Mouse (Mus musculus) NIH3T3 (cell line): ENCODE measurements around the gene Car10.

ENCODE experiments used
- DNase-seq: peaks from one replicate; pipeline ENCODE4 v3.0.0-alpha.2; 2012; ENCODE audit warnings: low read depth

Gene Car10

DNA sequence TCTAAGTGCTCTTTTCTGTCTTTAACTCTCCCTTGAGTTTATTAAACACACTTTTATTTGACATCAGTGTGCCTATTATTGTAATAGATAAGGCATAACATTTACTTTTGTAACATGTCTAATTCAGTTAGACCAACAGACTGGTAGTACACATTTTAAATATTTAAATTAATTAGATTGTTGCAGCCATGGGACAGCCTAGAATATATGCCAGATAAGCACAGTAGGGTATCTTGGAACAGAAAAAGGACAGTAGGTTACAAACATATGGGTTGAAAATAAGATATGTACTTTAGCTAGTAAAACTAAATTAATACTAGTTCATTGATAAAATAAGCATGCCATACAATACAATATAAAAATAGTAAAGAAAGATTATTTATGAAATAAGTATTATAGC lies 74.6 kb downstream of the Car10 start:
- no peak for DNase-seq

DNA sequence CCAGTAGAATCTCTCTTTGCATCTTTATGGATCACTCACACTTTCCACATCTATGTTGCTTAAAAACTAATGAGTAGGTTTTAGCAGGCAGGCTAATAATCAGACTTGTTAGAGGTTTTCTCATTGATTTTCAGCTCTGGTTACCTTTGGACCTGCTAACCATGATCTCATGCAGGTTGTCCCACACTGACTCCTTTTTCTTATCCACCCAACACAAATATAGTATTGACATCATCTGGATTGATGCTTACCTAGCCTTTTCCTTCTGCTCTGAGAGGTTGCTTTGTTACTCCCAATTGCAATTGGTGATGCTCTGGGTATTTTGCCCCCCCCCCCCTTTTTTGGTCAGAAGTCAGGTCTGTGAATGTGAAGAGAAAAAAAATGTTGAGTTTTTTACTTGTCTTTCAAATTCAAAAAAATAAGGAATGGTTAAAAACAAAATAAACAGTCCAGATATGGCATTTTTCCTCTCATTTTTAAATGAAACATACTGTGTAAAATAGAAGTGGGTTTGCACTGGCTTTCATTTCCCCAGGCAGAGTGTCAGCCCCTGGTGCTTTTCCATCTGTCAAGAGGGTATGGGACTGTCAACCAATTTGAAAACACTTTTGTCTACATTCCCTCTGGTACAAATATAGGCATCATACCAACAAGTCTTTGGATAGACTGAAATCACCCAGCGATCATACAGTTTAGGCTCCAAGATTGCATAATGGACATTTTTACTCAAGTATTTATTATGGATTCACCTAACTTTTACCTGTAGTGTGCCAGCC lies 75.9 kb downstream of the Car10 start:
- no peak for DNase-seq

- DNase-seq, result no peak
Observed at GRCm38 (mm10) chr11:93185477-93185876, 87.6 kb downstream of the Car10 start.

DNA sequence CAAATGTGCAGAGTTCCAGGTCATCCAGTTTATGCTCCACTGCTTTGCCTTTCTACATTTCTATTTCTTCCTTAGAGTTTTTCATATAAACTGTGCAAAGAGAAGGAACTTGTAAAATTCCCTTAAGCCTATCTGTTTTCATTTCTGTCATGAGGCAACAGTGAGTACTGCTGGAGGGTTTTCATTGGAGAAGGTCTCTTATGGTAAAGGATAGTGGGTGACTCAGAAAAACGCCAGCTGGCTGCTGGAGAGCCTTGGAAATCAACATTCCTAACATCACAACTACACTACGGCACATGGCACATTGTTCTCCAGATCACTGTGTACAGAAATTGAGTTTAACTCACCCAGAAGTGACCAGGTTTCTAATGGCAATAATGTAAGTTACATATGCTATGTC lies 88.3 kb downstream of the Car10 start:
- DNase-seq, result no peak

DNA sequence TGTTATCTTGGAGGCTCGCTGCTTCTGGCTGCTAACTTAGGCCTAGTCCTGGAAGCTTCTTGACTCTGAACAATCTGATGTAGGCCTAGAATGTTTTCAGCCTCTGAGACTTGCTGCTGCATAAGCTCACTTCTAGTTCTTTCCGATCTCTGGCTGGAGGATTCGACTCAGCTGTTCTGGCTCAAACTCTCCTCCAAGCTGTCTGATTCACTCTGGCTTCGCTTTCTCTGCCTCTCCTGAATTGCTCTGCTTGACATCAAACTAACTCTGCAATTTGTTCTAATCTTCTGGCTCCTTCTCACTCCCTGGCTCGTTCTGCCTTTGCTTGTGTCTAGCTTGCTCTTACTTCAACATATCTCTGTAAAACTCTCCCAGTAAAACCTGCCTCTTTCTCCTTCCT lies 90.8 kb downstream of the Car10 start:
- DNase-seq, result no peak

DNA sequence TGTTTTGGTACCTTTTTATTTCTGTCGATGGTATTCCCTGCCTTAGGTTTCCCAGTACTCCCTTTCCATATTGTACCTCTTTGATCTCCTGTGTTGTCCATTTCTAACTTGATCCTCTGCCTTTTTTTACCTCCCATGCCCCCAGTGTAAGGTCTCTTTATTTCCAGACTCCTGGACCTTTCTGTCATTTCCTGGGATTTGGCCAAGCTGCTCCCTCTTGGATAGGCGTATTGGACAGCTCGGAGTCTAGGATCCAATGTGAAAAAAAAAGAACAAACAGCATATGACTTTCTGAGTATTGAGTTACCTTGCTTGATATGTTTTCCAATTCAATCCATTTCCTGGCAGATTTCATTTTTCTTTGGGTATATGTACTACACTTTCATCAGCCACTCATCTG lies 102.2 kb downstream of the Car10 start:
- DNase-seq, result no peak

- peak; percentile 3 for DNase-seq
Observed at GRCm38 (mm10) chr11:93217457-93217856, 119.6 kb downstream of the Car10 start.

DNA sequence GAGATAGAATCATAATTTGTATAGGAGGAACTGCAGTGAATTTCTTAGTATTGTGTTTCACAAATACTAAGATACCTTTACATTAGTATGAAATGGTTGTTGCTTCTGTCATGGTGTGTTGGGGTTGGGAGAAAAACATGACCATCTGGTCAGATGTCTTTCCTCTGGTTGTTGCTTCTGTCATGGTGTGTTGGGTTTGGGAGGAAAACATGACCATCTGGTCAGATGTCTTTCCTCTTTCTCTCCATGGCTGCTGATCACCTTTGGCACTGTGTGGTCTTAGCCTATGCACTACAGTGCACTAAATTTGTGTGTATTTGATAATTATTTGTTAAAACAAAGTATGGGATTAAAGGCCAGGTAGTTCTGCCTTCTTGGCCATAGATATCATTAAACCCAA lies 132.2 kb downstream of the Car10 start:
- no peak for DNase-seq

GRCm38 (mm10) chr11:93249771-93250265 lies 152.0 kb downstream of the Car10 start:
- no peak for DNase-seq

DNA sequence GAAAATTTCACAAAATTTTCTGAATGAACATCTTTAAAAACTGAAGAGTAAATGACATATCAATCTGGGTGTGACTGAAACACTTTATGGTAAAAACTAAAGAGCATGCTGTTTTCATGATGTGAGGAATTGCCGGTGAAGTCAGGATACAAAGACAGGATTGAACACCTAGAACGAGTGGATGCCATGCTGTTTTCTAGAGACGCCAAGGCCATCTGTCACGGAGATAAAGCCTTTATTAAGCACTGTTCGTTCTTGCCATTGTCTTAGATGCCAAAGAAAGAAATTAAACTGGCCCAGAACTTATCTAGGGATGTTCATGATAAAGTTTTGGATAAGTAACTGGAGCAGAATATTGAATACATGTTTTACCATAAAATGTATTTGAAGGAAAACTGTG lies 153.9 kb downstream of the Car10 start:
- no peak for DNase-seq

GRCm38 (mm10) chr11:93263979-93264378 lies 166.2 kb downstream of the Car10 start:
- no peak for DNase-seq

- DNase-seq, result no peak
Observed at GRCm38 (mm10) chr11:93272016-93272415, 174.2 kb downstream of the Car10 start.

DNA sequence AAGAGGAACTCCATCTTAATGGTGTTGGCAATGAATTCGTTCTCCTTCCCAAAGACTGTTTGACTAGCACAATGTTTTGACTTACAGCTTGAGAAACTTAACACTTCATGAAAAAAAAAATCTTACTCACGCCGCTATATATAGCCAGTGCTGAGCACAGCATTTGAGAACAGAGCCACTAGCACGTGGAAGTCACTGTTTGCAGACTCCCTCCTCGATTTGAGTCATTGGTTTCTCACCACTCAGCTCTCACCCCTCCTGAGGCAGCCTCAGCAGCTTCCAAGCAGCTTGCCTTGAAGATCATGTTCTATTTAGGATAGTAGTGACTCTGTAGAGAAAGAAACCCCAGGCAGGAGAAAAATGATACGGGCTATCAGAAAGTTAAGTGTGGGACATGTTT lies 176.1 kb downstream of the Car10 start:
- peak; percentile 2 for DNase-seq

DNA sequence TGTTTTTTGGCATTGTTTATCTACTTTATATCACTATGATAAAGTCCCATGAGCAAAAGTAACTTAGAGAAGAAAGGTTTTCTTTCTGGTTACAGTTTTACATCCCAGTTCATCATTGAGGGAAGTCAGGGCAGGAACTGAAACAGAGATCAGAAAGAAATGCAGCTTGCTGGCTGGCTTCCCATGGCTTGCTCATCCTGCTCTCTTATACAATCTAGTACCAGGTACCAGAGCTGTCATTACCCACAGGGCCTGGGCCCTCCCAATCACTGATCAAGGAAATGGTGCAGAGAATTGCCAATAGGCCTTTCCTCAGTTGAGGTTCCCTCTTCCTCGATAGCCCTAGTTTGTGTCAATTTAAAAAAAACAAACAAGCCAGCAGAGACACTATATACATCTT lies 195.8 kb downstream of the Car10 start:
- DNase-seq, result no peak

DNA sequence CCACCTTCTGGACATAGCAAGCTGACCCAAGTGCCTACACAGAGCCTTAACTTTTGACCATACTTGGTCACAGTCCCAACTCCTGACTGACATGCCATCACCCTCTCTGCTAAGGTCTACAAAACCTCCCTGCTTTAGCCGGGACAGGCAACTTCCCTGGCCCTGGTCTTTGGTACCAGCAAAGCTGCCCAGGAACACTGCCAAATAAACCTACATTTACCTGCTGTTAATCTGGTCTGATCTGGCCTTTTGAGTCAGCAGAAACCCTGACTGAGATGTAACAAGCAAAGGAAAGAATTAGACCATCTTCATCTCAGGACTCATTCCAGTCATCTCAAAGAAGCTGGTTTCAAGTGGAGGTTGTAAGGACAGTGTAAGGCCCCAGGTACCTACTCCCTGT lies 212.2 kb downstream of the Car10 start:
- DNase-seq, result no peak

- DNase-seq, result no peak
Observed at GRCm38 (mm10) chr11:93337756-93338155, 239.9 kb downstream of the Car10 start.

DNA sequence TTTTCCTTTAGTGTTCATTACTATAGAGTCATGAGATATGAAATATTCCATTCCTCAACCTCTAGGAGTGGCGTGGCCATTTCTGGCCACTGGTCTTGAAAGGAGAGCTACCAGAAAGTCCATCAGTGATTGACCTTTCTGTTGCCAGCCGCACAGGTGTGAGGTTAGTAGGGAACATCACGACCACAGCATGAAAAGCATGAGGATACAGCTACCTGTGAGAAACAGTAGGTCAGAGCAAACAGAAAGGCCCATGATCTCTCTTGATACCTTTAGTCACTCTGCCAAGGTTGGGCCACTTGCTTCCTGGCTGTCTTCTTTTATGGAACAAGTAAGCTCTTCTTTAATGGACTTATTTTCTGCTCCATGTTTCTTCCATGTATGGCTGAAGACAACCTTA lies 246.1 kb downstream of the Car10 start:
- DNase-seq, result no peak

DNA sequence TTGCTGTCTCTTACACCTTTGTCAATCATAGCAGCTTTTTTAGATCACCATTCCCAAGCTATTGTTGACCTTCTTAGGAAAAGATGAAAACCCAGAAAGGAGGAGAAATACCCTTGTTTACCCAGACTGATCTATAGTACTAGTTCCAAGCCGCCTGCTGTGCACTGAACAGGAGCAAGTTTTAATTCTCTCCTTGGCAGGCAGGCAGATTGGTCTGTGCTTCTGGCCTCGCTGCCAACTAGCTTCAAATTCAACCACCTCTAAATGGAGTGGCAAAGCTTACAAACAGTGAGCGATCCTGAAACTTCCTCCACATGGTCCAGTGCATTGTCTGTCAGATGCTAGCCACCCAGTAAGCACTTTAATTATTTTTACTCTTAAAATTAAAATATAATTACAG lies 247.0 kb downstream of the Car10 start:
- DNase-seq, result no peak

DNA sequence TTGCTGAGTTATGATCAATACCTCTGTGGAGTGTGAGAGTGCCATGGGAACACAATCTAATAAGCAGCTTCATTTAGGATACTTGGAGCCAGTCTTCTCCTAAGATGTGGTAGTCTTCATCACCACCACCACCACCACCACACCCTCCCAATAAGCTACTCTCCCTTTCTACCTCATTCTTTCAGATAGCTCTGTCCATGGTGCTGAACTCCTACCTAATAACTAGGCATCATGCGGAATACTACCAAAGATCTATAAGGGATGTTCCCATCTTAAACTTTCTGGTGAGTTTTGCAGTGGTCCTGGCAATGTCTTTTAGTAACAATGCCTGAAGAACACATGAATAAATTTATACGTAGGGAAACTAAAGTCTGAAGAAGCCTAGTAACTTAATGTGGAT lies 263.7 kb downstream of the Car10 start:
- DNase-seq, result peak; percentile 54

DNA sequence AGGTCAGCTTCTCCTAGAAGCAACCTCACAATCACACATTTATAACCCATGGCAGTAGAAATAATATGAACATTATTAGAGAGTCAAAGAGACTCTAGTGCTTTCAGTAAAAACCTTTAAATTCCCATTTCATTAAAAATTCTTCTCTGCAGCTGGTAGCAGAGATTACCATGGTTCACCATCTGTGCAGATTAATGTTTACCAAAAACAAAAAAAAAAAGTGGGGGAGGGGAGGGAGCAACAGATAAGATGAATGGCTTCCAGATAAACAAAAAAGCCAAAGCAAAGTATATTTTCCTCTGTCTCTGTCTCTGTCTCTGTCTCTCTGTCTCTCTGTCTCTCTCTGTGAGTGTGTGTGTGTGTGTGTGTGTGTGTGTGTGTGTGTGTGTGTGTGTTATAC lies 266.3 kb downstream of the Car10 start:
- DNase-seq, result no peak

- DNase-seq, result no peak
Observed at GRCm38 (mm10) chr11:93367244-93367643, 269.4 kb downstream of the Car10 start.

GRCm38 (mm10) chr11:93367740-93368139 lies 269.9 kb downstream of the Car10 start:
- no peak for DNase-seq

- DNase-seq, result peak; percentile 11
Observed at GRCm38 (mm10) chr11:93373697-93374354, 276.0 kb downstream of the Car10 start.

DNA sequence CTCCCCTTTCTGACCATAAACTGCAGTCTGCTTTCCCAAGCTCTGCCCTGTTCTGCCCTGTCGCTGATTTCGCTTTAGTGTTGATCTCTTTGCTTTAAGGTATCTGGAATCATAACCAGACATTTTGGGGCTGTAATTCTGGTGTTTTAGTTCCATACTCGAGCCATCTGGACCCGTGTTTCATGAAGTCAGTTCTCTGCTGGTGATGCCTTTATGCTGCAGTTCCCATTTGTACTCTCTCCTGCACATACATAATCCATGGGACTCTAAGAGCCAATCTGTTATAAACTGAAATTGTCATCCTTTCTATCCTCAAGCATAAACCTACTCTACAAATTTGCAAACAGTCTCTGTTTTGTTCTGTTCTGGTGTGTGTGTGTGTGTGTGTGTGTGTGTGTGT lies 293.3 kb downstream of the Car10 start:
- no peak for DNase-seq
